Mouse (Mus musculus): ENCODE measurements around the gene Glt8d1. TPM values are rescaled to one million over a fixed set of nuclear protein-coding genes. Genes with fewer than 3 reads are reported as not detected.

Glt8d1 gene
- total RNA-seq, 2 experiments from 2014 or later, result 19.3 to 41.3 TPM

GRCm38 (mm10) chr14:31045296-31045695 lies 44.1 kb downstream of the Glt8d1 start:
- peak; percentile 57; the same call in 1 of the 2 replicates for ATAC-seq (replicated peaks; ENCODE audit: low FRiP score, low TSS enrichment, poor library complexity, severe bottlenecking)

- ATAC-seq (replicated peaks; ENCODE audit: low FRiP score, low TSS enrichment, poor library complexity, severe bottlenecking), result peak; percentile 98
These were observed 44.6 kb downstream of the Glt8d1 start for GRCm38 (mm10) chr14:31045817-31046216.

Other genes starting within 250 kb of the Glt8d1 start
- 3.3 and 14.3 TPM in 2 replicates for gene Tmem110, start 175.8 kb upstream of the Glt8d1 start, total RNA-seq (2014; fragmentation: Nextera tagmentation)
- 4.1 and 6.9 TPM in 2 replicates for gene Tmem110, start 175.8 kb upstream of the Glt8d1 start, total RNA-seq (2017)
- 0.52 and 1.4 TPM in 2 replicates for gene Mustn1, start 122.2 kb upstream of the Glt8d1 start, total RNA-seq (2014; fragmentation: Nextera tagmentation)
- gene Mustn1, start 122.2 kb upstream of the Glt8d1 start, total RNA-seq (2017), result 1.2 TPM in 1 of 2 replicates, not detected in the other
- gene Itih4, start 114.9 kb upstream of the Glt8d1 start, total RNA-seq (2014; fragmentation: Nextera tagmentation), result not detected in 2 replicates
- gene Itih4, start 114.9 kb upstream of the Glt8d1 start, total RNA-seq (2017), result not detected in 2 replicates
- gene Itih3, start 77.6 kb upstream of the Glt8d1 start, total RNA-seq (2014; fragmentation: Nextera tagmentation), result not detected in 2 replicates
- gene Itih3, start 77.6 kb upstream of the Glt8d1 start, total RNA-seq (2017), result not detected in 2 replicates
- not detected in 2 replicates for gene Itih1, start 58.1 kb upstream of the Glt8d1 start, total RNA-seq (2014; fragmentation: Nextera tagmentation)
- gene Itih1, start 58.1 kb upstream of the Glt8d1 start, total RNA-seq (2017), result not detected in 2 replicates
- 7.8 and 8.2 TPM in 2 replicates for gene Nek4, start 50.0 kb upstream of the Glt8d1 start, total RNA-seq (2014; fragmentation: Nextera tagmentation)
- 8.3 and 10.7 TPM in 2 replicates for gene Nek4, start 50.0 kb upstream of the Glt8d1 start, total RNA-seq (2017)
- 188 and 214 TPM in 2 replicates for gene Spcs1, start 272 bp downstream of the Glt8d1 start, total RNA-seq (2014; fragmentation: Nextera tagmentation)
- gene Spcs1, start 272 bp downstream of the Glt8d1 start, total RNA-seq (2017), result 91.6 and 97.9 TPM in 2 replicates
- 64.6 and 83.6 TPM in 2 replicates for gene Pbrm1, start 17.7 kb downstream of the Glt8d1 start, total RNA-seq (2014; fragmentation: Nextera tagmentation)
- gene Pbrm1, start 17.7 kb downstream of the Glt8d1 start, total RNA-seq (2017), result 75.7 and 82.9 TPM in 2 replicates
- 442 and 595 TPM in 2 replicates for gene Gnl3, start 17.8 kb downstream of the Glt8d1 start, total RNA-seq (2014; fragmentation: Nextera tagmentation)
- 624 and 645 TPM in 2 replicates for gene Gnl3, start 17.8 kb downstream of the Glt8d1 start, total RNA-seq (2017)
- gene Smim4, start 127.6 kb downstream of the Glt8d1 start, total RNA-seq (2014; fragmentation: Nextera tagmentation), result 161 and 205 TPM in 2 replicates
- 56.2 and 61.8 TPM in 2 replicates for gene Smim4, start 127.6 kb downstream of the Glt8d1 start, total RNA-seq (2017)
- gene Nt5dc2, start 129.7 kb downstream of the Glt8d1 start, total RNA-seq (2014; fragmentation: Nextera tagmentation), result 82.3 and 91.5 TPM in 2 replicates
- 49.2 and 87.0 TPM in 2 replicates for gene Nt5dc2, start 129.7 kb downstream of the Glt8d1 start, total RNA-seq (2017)
- gene Stab1, start 167.2 kb downstream of the Glt8d1 start, total RNA-seq (2014; fragmentation: Nextera tagmentation), result 0.20 and 0.37 TPM in 2 replicates
- gene Stab1, start 167.2 kb downstream of the Glt8d1 start, total RNA-seq (2017), result not detected in 2 replicates
- 1.8 TPM in 1 of 2 replicates, not detected in the other for gene Tnnc1, start 206.9 kb downstream of the Glt8d1 start, total RNA-seq (2014; fragmentation: Nextera tagmentation)
- gene Tnnc1, start 206.9 kb downstream of the Glt8d1 start, total RNA-seq (2017), result not detected in 2 replicates
- gene Nisch, start 215.5 kb downstream of the Glt8d1 start, total RNA-seq (2014; fragmentation: Nextera tagmentation), result 144 and 164 TPM in 2 replicates
- gene Nisch, start 215.5 kb downstream of the Glt8d1 start, total RNA-seq (2017), result 67.7 and 77.9 TPM in 2 replicates
- not detected in 2 replicates for gene Sema3g, start 216.5 kb downstream of the Glt8d1 start, total RNA-seq (2014; fragmentation: Nextera tagmentation)
- not detected in 2 replicates for gene Sema3g, start 216.5 kb downstream of the Glt8d1 start, total RNA-seq (2017)
- gene Phf7, start 249.9 kb downstream of the Glt8d1 start, total RNA-seq (2014; fragmentation: Nextera tagmentation), result 10.2 and 23.0 TPM in 2 replicates
- 9.8 and 15.7 TPM in 2 replicates for gene Phf7, start 249.9 kb downstream of the Glt8d1 start, total RNA-seq (2017)

Measured in megakaryocyte-erythroid progenitor cell, adult 5-6 weeks (primary cell).